Mouse (Mus musculus): ENCODE results near the gene Zcchc10. TPM values are rescaled to one million over a fixed set of nuclear protein-coding genes. Genes with fewer than 3 reads are reported as not detected.

Zcchc10 gene
- 10 to 100 TPM in 1 of 2 experiments, 1 to 10 TPM in 1; 6.7 to 11.1 TPM for total RNA-seq (2023)

GRCm38 (mm10) chr11:53324512-53324968 is at the start of gene Zcchc10:
Zcchc10 (plus strand) TSS chr11:53324679.

GRCm38 (mm10) chr11:53300330-53301166 is 23.9 kb upstream of the Zcchc10 start, which contains the start of gene Hspa4:
Hspa4 (minus strand) TSS chr11:53300457.

GRCm38 (mm10) chr11:53350291-53351223 is 26.1 kb downstream of the Zcchc10 start, which contains the start of gene Aff4:
Aff4 (plus strand) TSS chr11:53350833.

Other genes starting within 250 kb of the Zcchc10 start
- 100 to 1,000 TPM in 1 of 2 experiments, 10 to 100 TPM in 1; 95.6 to 101 TPM for gene Hspa4, start 24.2 kb upstream of the Zcchc10 start, total RNA-seq (2023)
- 100 to 1,000 TPM; 134 to 137 TPM for gene Aff4, start 26.2 kb downstream of the Zcchc10 start, total RNA-seq (2023)
- not detected for gene Leap2, start 98.5 kb downstream of the Zcchc10 start, total RNA-seq (2023)
- 100 to 1,000 TPM; 173 to 184 TPM for gene Uqcrq, start 106.2 kb downstream of the Zcchc10 start, total RNA-seq (2023)
- 1 to 10 TPM; 1.8 TPM for gene Gdf9, start 106.3 kb downstream of the Zcchc10 start, total RNA-seq (2023)
- gene Gm10447, start 132.4 kb downstream of the Zcchc10 start, total RNA-seq (2023) = not detected
- 1 to 10 TPM in 1 of 2 experiments, under 1 TPM in 1; 0.73 to 1.0 TPM for gene Shroom1, start 132.5 kb downstream of the Zcchc10 start, total RNA-seq (2023)
- not detected for gene Gm9837, start 145.8 kb downstream of the Zcchc10 start, total RNA-seq (2023)
- gene Gm9945, start 155.5 kb downstream of the Zcchc10 start, total RNA-seq (2023) = not detected
- gene Sowaha, start 155.6 kb downstream of the Zcchc10 start, total RNA-seq (2023) = not detected
- 1 to 10 TPM; 6.7 to 7.5 TPM for gene Sept8, start 194.6 kb downstream of the Zcchc10 start, total RNA-seq (2023)
- 1 to 10 TPM; 4.3 to 6.3 TPM for gene Kif3a, start 242.7 kb downstream of the Zcchc10 start, total RNA-seq (2023)